Mouse (Mus musculus) heart, embryonic 12.5 days (tissue): Measurements from ENCODE around the gene Apela. TPM values are rescaled to one million over a fixed set of nuclear protein-coding genes. Genes with fewer than 3 reads are reported as not detected.

Experiments
- ATAC-seq: fragments of 200-750 bp; cut with Nextera tagmentation; 2 replicates; pipeline ENCODE4 v1.8.0; 2017; ENCODE audit warnings: moderate TSS enrichment, moderate library complexity; ENCODE audit not compliant: insufficient number of reproducible peaks, low FRiP score
- H3K27ac ChIP-seq: fragments of 300-500 bp; sonication (generic); 2 replicates; pipeline ENCODE4 v1.5.1; 2016; ENCODE audit warnings: mild to moderate bottlenecking, moderate library complexity; ENCODE audit not compliant: poor library complexity, severe bottlenecking
- H3K27me3 ChIP-seq: fragments of 300-500 bp; sonication (generic); replicated peaks from 2 replicates; pipeline ENCODE4 v1.6.1; 2016; ENCODE audit warnings: mild to moderate bottlenecking, moderate library complexity
- H3K36me3 ChIP-seq: fragments of 300-500 bp; sonication (generic); 2 replicates; pipeline ENCODE4 v1.6.1; 2016; ENCODE audit warnings: mild to moderate bottlenecking, moderate library complexity
- H3K4me1 ChIP-seq: fragments of 300-500 bp; sonication (generic); replicated peaks from 2 replicates; pipeline ENCODE4 v1.6.1; 2016; ENCODE audit warnings: mild to moderate bottlenecking
- H3K4me2 ChIP-seq: fragments of 300-500 bp; sonication (generic); 2 replicates; pipeline ENCODE4 v1.6.1; 2016; ENCODE audit warnings: mild to moderate bottlenecking, moderate library complexity
- H3K4me3 ChIP-seq: fragments of 300-500 bp; sonication (generic); 2 replicates; pipeline ENCODE4 v1.5.1; 2016; ENCODE audit warnings: mild to moderate bottlenecking
- H3K9ac ChIP-seq: fragments of 300-500 bp; sonication (generic); 2 replicates; pipeline ENCODE4 v1.6.1; 2016; ENCODE audit warnings: mild to moderate bottlenecking, moderate library complexity
- H3K9me3 ChIP-seq: fragments of 300-500 bp; sonication (generic); replicated peaks from 2 replicates; pipeline ENCODE4 v1.6.1; 2016; ENCODE audit warnings: mild to moderate bottlenecking, moderate library complexity
- WGBS: fragments of 180-500 bp; shearing (Covaris S2); methylation state at CpG from one replicate; pipeline ENCODE4 v1.1.7; 2016; 5-methylcytosine and 5-hydroxymethylcytosine counted together
- polyA plus RNA-seq: library from polyadenylated mRNA; unstranded; fragments of >200 nt; fragmentation: Nextera tagmentation; extraction: Ambion mirVana; gene quantifications from 2 replicates; pipeline ENCODE4 v1.2.1, GENCODE M21; 2016

Gene Apela
- polyA plus RNA-seq = 19.6 and 20.9 TPM in 2 replicates

GRCm38 (mm10) chr8:65037117-65037533 is at the start of gene Apela:
Apela (minus strand) TSS chr8:65037336.
- peak within 1 kb of the TSS; percentile 90 for H3K4me2 ChIP-seq
- H3K27me3 ChIP-seq = no peaks in the 10 kb centered on the region
- H3K9ac ChIP-seq = peak within 1 kb of the TSS; percentile 48; the same call in 1 of the 2 replicates
- peak within 1 kb of the TSS; percentile 50 for H3K4me3 ChIP-seq
- under 1% methylated on average over 8 of the region's 8 CpGs for WGBS
- H3K36me3 ChIP-seq = no peaks in the 10 kb centered on the region
- ATAC-seq = peak; percentile 76
- H3K4me1 ChIP-seq = peaks cover 12% of the 10 kb centered on the region
- H3K9me3 ChIP-seq = 0 out of 2 replicates have a peak, but pooled peaks cover 3% of the 10 kb centered on the region
- H3K27ac ChIP-seq = no peak within 1 kb of the TSS

DNA sequence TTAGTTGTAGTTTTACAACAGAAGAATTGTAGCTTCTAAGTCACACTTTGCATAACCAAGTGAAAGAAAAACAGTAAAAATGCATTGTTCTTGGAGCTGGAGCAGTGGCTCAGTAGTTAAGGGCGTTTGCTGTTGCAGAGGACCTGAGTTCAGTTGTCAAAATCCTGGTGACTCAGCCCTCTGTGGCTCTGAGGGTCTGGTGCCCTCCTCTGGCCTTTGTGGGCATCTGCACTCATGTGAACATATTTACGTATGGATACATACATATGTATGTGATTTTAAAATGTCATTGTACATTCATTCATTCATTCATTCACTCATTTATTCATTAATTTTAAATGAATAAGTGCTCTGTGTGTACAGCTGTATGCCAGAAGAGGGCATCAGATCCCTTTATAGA is 48.5 kb upstream of the Apela start:
- H3K4me3 ChIP-seq = no peak overlapping the region
- no peaks in the 10 kb centered on the region for H3K27me3 ChIP-seq
- H3K4me2 ChIP-seq = no peak overlapping the region
- no peaks in the 10 kb centered on the region; the same call in 1 of the 2 replicates for H3K9me3 ChIP-seq
- no peaks in the 10 kb centered on the region for H3K36me3 ChIP-seq
- WGBS = 84% methylated on average over 2 of the region's 2 CpGs
- no peak for ATAC-seq
- H3K4me1 ChIP-seq = peaks cover 7% of the 10 kb centered on the region; the same call in 1 of the 2 replicates
- H3K9ac ChIP-seq = no peak overlapping the region
- no peak overlapping the region for H3K27ac ChIP-seq

DNA sequence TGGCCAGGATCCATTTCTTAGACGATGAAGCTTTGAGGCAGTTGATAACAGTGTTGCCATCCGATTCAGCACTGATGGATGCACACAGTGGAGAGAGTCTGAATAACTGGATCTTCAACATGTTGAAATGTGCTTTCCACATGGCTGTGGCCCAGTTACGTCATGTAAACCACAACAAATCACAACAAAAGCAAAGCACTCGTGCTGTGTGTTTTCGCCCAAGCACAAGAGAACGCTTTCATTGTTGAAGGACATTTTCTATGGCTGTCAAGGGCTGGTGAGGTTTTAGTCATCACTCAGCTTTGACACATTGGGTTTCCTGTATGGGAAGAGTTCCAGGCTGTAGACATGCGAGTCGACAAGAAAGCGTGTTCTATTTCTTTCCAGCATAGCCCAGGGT is 43.6 kb upstream of the Apela start:
- Histone ChIP-seq H3K4me3 (no peak overlapping the region), H3K9ac (no peak overlapping the region), H3K27ac (no peak overlapping the region), H3K27me3 (no peaks in the 10 kb centered on the region), H3K9me3 (no peaks in the 10 kb centered on the region; the same call in 1 of the 2 replicates), H3K4me1 (0 out of 2 replicates have a peak, but pooled peaks cover 7% of the 10 kb centered on the region), H3K4me2 (no peak overlapping the region), H3K36me3 (no peaks in the 10 kb centered on the region)
- 61% methylated on average over 9 of the region's 9 CpGs for WGBS
- no peak for ATAC-seq

DNA sequence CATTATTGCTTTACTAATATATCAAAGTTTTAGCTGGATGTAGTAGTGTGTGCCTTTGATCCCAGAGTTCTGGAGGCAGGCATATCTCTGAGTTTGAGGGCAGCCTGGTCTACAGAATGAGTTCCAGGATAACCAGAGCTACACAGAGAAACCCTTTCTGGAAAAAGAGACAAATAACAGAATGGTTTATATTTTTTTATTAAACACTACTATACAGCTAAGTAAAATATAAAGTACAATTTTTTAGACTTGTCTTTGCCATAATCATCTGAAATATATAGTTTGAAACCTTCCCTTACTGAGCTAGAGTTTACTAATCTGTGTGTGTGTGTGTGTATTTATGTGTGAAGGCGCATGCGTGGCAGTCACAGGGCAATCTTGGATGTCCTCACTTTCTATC is 37.6 kb upstream of the Apela start, which contains the start of gene Gm10663:
Gene Gm10663, plus strand, starts transcription at position 301 of the 400 bp plus-strand sequence.
- H3K9me3 ChIP-seq = no peaks in the 10 kb centered on the region
- no peaks in the 10 kb centered on the region for H3K27me3 ChIP-seq
- H3K9ac ChIP-seq = no peak within 1 kb of the TSS
- 71% methylated on average over 2 of the region's 2 CpGs for WGBS
- no peak within 1 kb of the TSS for H3K27ac ChIP-seq
- no peak for ATAC-seq
- H3K36me3 ChIP-seq = no peaks in the 10 kb centered on the region
- H3K4me1 ChIP-seq = no peaks in the 10 kb centered on the region
- no peak within 1 kb of the TSS for H3K4me3 ChIP-seq
- H3K4me2 ChIP-seq = peak within 1 kb of the TSS; percentile 38

DNA sequence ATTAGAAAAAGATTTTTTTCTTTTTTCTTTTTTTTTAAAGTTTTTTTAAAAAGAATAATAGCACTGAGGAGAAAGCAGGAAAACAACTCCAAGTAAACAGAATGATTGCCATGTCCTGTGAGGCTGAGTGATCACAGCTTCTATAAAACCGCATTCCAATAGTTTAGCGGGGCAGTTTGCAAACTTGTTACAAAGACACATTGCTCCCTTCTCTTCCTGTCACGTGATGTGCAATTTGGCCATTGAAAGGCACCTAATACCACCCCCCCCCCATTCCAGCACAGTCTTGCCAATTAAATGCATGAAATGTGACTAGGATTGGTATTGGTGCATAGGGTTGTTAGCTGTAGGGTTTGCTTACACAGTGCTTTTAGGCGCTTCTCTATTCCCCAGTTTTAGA is 33.9 kb upstream of the Apela start:
- Histone ChIP-seq H3K27ac (no peak overlapping the region), H3K4me3 (no peak overlapping the region), H3K4me2 (no peak overlapping the region), H3K4me1 (no peaks in the 10 kb centered on the region), H3K9me3 (no peaks in the 10 kb centered on the region), H3K36me3 (no peaks in the 10 kb centered on the region), H3K27me3 (no peaks in the 10 kb centered on the region), H3K9ac (no peak overlapping the region)
- no peak for ATAC-seq
- WGBS = 75% methylated on average over 4 of the region's 4 CpGs

- WGBS = 95% methylated on average over 4 of the region's 4 CpGs
- no peaks in the 10 kb centered on the region for H3K4me1 ChIP-seq
- no peak overlapping the region for H3K9ac ChIP-seq
- H3K4me2 ChIP-seq = no peak overlapping the region
- H3K27ac ChIP-seq = no peak overlapping the region
- no peak overlapping the region for H3K4me3 ChIP-seq
- ATAC-seq = no peak
- H3K36me3 ChIP-seq = no peaks in the 10 kb centered on the region
- no peaks in the 10 kb centered on the region for H3K27me3 ChIP-seq
- no peaks in the 10 kb centered on the region for H3K9me3 ChIP-seq
Observed at GRCm38 (mm10) chr8:65068473-65068819, 31.3 kb upstream of the Apela start.

- ATAC-seq = no peak
- Histone ChIP-seq H3K4me1 (no peaks in the 10 kb centered on the region), H3K9ac (no peak overlapping the region), H3K9me3 (no peaks in the 10 kb centered on the region), H3K4me3 (no peak overlapping the region), H3K27me3 (no peaks in the 10 kb centered on the region), H3K27ac (no peak overlapping the region), H3K4me2 (no peak overlapping the region), H3K36me3 (no peaks in the 10 kb centered on the region)
- WGBS = 48% methylated on average over 10 of the region's 10 CpGs
Observed at GRCm38 (mm10) chr8:65067694-65068472, 30.7 kb upstream of the Apela start.

DNA sequence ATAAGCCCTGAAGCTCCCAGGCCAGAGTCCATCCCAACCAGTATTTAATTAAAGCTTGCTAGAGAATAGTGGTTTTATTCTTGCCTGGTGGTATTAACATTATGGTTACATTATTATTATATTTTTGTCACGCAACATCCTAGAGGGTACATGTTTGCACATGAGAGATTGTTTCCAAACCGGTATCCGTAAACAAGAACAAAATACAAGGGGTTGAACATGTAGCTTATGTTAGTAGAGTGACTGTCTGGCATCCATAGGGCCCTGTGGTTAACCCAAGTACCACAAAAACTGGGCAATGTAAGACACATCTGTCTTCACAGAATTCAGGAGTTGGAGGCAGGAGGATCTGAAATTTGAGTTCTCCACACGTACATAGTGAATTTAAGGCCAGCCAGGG is 29.9 kb upstream of the Apela start:
- WGBS = 91% methylated on average over 4 of the region's 4 CpGs
- no peak overlapping the region for H3K4me2 ChIP-seq
- no peaks in the 10 kb centered on the region for H3K36me3 ChIP-seq
- H3K4me3 ChIP-seq = no peak overlapping the region
- no peak overlapping the region for H3K27ac ChIP-seq
- H3K9me3 ChIP-seq = no peaks in the 10 kb centered on the region
- no peaks in the 10 kb centered on the region for H3K27me3 ChIP-seq
- ATAC-seq = no peak
- H3K9ac ChIP-seq = no peak overlapping the region
- H3K4me1 ChIP-seq = no peaks in the 10 kb centered on the region

DNA sequence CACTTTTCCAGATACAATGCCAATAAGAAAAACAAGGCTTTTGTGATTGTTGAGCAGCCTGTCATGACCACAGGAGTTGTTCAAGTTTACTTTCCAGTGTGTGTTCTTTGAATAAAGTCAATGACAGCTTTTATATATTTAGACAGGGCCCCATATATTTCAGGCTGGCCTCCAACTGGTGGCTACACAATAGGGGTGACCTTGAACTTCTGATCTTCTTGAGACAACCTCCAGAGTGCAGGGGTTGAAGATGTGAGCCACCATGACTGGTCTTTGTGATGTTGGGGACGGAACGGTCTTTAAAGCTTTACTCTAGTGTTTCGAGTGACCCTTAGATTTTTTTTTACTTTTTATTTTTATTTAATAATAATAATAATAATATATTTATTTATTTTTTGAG is 28.5 kb upstream of the Apela start:
- H3K4me3 ChIP-seq = no peak overlapping the region
- 93% methylated on average over 3 of the region's 3 CpGs for WGBS
- H3K9me3 ChIP-seq = no peaks in the 10 kb centered on the region
- H3K36me3 ChIP-seq = no peaks in the 10 kb centered on the region
- no peak overlapping the region for H3K4me2 ChIP-seq
- no peak overlapping the region for H3K27ac ChIP-seq
- no peak for ATAC-seq
- H3K27me3 ChIP-seq = no peaks in the 10 kb centered on the region
- H3K9ac ChIP-seq = no peak overlapping the region
- no peaks in the 10 kb centered on the region for H3K4me1 ChIP-seq

GRCm38 (mm10) chr8:65064071-65064470 is 26.9 kb upstream of the Apela start:
- 58% methylated on average over 2 of the region's 2 CpGs for WGBS
- Histone ChIP-seq H3K9ac (no peak overlapping the region), H3K4me2 (no peak overlapping the region), H3K27me3 (no peaks in the 10 kb centered on the region), H3K4me1 (no peaks in the 10 kb centered on the region), H3K4me3 (no peak overlapping the region), H3K27ac (no peak overlapping the region), H3K36me3 (no peaks in the 10 kb centered on the region), H3K9me3 (no peaks in the 10 kb centered on the region)
- ATAC-seq = no peak

- Histone ChIP-seq H3K36me3 (no peaks in the 10 kb centered on the region), H3K9me3 (no peaks in the 10 kb centered on the region), H3K27me3 (no peaks in the 10 kb centered on the region), H3K9ac (no peak overlapping the region), H3K4me3 (no peak overlapping the region), H3K4me1 (no peaks in the 10 kb centered on the region), H3K27ac (no peak overlapping the region), H3K4me2 (no peak overlapping the region)
- no peak for ATAC-seq
- WGBS = 81% methylated on average over 4 of the region's 4 CpGs
Observed at GRCm38 (mm10) chr8:65062195-65062594, 25.1 kb upstream of the Apela start.

DNA sequence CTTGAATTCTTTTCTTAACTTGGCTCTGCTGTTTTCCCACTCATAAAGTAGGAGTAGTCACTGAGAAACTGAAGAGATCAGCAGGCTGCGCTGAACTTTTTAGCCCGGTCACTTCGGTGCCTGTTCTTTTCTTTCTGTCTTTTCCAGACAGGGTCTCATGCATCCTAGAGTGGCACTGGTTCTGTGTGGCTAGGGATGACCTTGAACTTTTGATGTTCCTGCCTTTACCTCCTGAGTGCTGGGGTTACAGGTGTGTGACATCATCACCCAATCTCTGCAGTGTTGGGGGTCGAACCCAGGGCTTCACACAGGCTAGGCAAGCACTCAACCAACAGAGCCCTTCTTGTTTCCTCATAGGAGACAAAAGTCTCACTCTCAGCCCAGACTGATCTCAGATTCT is 19.6 kb upstream of the Apela start:
- H3K4me3 ChIP-seq = no peak overlapping the region
- 74% methylated on average over 4 of the region's 4 CpGs for WGBS
- no peak for ATAC-seq
- H3K9me3 ChIP-seq = no peaks in the 10 kb centered on the region
- H3K36me3 ChIP-seq = no peaks in the 10 kb centered on the region
- no peaks in the 10 kb centered on the region for H3K27me3 ChIP-seq
- H3K27ac ChIP-seq = no peak overlapping the region
- H3K4me1 ChIP-seq = no peaks in the 10 kb centered on the region
- no peak overlapping the region for H3K4me2 ChIP-seq
- no peak overlapping the region for H3K9ac ChIP-seq
